7 mouse cellular contexts compared by ENCODE assay signal in the genomic region with DNA sequence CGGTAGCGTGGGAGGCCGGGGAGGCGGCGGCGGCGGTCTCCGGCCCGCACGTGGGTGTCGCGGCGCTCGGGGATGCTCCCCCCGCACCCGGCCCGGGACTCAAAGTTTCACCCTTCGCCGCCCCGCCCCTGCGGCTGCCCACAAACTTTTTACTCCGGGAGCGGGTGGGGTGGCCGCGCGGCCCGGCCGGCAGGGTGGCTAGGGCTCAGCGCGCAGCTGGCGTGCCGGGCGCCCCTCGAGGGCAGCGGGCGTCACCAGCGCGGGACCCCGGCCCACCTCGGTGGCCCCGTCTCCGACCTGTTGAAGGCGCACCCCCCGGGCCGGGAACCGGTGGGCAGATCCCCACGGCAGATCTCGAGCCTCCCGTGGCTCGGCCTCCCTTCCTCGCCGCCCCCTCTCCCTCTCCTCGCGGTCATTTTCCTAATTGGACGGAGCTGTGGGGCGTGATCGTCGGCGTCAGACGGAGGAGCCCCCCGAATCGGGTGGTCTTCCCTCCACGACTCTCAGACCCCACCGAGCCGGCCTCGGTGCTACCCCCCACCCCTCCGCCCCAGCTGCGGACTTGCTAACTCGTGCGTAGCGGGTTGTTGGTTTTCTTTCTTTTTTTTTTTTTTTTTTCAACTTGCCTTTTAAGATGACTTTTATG. TPM values are rescaled to one million over a fixed set of nuclear protein-coding genes. Genes with fewer than 3 reads are reported as not detected.
A peak's percentile ranks its signal among the peaks of the same experiment; 100 is the strongest.
DNase-seq lines count a peak whose midpoint lies in the region; ATAC-seq lines count a peak whose summit lies in the region.

No protein-coding gene starts in this region.

- H3K4me2 ChIP-seq in limb, embryonic 15.5 days: peak overlapping the region; percentile 84
- H3K4me2 ChIP-seq in midbrain, embryonic 15.5 days: peak overlapping the region; percentile 95

- no peak for ATAC-seq in limb, embryonic 15.5 days (ENCODE audit: insufficient number of reproducible peaks, low FRiP score, low TSS enrichment, low read depth)
- ATAC-seq in midbrain, embryonic 15.5 days (replicated peaks): 0 out of 2 replicates have a peak, but pooled peaks have one; percentile 15

- H3K4me1 ChIP-seq in limb, embryonic 15.5 days: peaks cover 24% of the 10 kb centered on the region
- peaks cover 44% of the 10 kb centered on the region for H3K4me1 ChIP-seq in midbrain, embryonic 15.5 days

- peak overlapping the region; percentile 78 for H3K9ac ChIP-seq in limb, embryonic 15.5 days
- peak overlapping the region; percentile 68 for H3K9ac ChIP-seq in midbrain, embryonic 15.5 days

- H3K4me3 ChIP-seq in limb, embryonic 15.5 days: peak overlapping the region; percentile 86
- H3K4me3 ChIP-seq in midbrain, embryonic 15.5 days: peak overlapping the region; percentile 87

- 1% methylated on average over 48 of the region's 71 CpGs for WGBS in limb, embryonic 15.5 days
- whole genome bisulfite sequencing in midbrain, embryonic 15.5 days: 1% methylated on average over 68 of the region's 71 CpGs

- peak; percentile 83 to 85 for DNase-seq in adrenal gland, adult 18-20 months (ENCODE audit: low spot score in 2 of 2)
- peak; percentile 63 for DNase-seq in embryo, embryonic 9.5 days (ENCODE audit: extremely low spot score)
- DNase-seq in heart, adult 18-20 months: peak; percentile 87 to 90
- peak; percentile 76 for DNase-seq in kidney, adult 11 months
- DNase-seq in spleen, postnatal 14 days (ENCODE audit: low spot score in 2 of 2): peak; percentile 66

- H3K9me3 ChIP-seq in limb, embryonic 15.5 days: no peaks in the 10 kb centered on the region
- H3K9me3 ChIP-seq in midbrain, embryonic 15.5 days: no peaks in the 10 kb centered on the region

- peak overlapping the region; percentile 91 for H3K27ac ChIP-seq in limb, embryonic 15.5 days
- peak overlapping the region; percentile 70 for H3K27ac ChIP-seq in midbrain, embryonic 15.5 days

- H3K36me3 ChIP-seq in limb, embryonic 15.5 days: no peaks in the 10 kb centered on the region
- no peaks in the 10 kb centered on the region for H3K36me3 ChIP-seq in midbrain, embryonic 15.5 days (replicated peaks)

- no peaks in the 10 kb centered on the region for H3K27me3 ChIP-seq in limb, embryonic 15.5 days
- H3K27me3 ChIP-seq in midbrain, embryonic 15.5 days (replicated peaks): no peaks in the 10 kb centered on the region

RNA-seq across cellular contexts. Expression of a gene that starts 2.5 kb away (rescaled TPM):
- total RNA-seq in adrenal gland, adult 18-20 months (2021): 10 to 100 TPM; 13.8 to 14.3 TPM
- total RNA-seq in heart, adult 18-20 months (2021): 10 to 100 TPM; 21.6 to 22.4 TPM
- polyA plus RNA-seq in limb, embryonic 15.5 days (2015; fragmentation: Nextera tagmentation; extraction: Ambion mirVana): 16.9 and 18.9 TPM in 2 replicates
- 18.0 and 18.6 TPM in 2 replicates for polyA plus RNA-seq in midbrain, embryonic 15.5 days (2015; fragmentation: Nextera tagmentation; extraction: Ambion mirVana)
